Mouse (Mus musculus): ENCODE measurements around the gene Cbx8.

Cbx8 gene

GRCm38 (mm10) chr11:119051426-119051825 is 10.7 kb upstream of the Cbx8 start:
- no peak for DNase-seq (ENCODE audit: low read depth, low spot score)

GRCm38 (mm10) chr11:119050361-119050760 is 9.6 kb upstream of the Cbx8 start:
- no peak for DNase-seq (ENCODE audit: low read depth, low spot score)

- peak; percentile 50 for DNase-seq (ENCODE audit: low read depth, low spot score)
These were observed 7.4 kb upstream of the Cbx8 start for GRCm38 (mm10) chr11:119048133-119048510.

GRCm38 (mm10) chr11:119047261-119048132 is 6.7 kb upstream of the Cbx8 start:
- peak; percentile 75 for DNase-seq (ENCODE audit: low read depth, low spot score)

- DNase-seq (ENCODE audit: low read depth, low spot score) = peak; percentile 70
These were observed 6.0 kb upstream of the Cbx8 start for GRCm38 (mm10) chr11:119046601-119047245.

GRCm38 (mm10) chr11:119044551-119045337 is 4.0 kb upstream of the Cbx8 start:
- peak; percentile 44 for DNase-seq (ENCODE audit: low read depth, low spot score)

- peak; percentile 65 for DNase-seq (ENCODE audit: low read depth, low spot score)
These were observed 3.2 kb upstream of the Cbx8 start for GRCm38 (mm10) chr11:119043761-119044550.

GRCm38 (mm10) chr11:119043273-119043540 is 2.4 kb upstream of the Cbx8 start:
- no peak for DNase-seq (ENCODE audit: low read depth, low spot score)

- peak; percentile 48 for DNase-seq (ENCODE audit: low read depth, low spot score)
These were observed 1.9 kb upstream of the Cbx8 start for GRCm38 (mm10) chr11:119042466-119043272.

GRCm38 (mm10) chr11:119041750-119042465 is 1.1 kb upstream of the Cbx8 start:
- peak; percentile 63 for DNase-seq (ENCODE audit: low read depth, low spot score)

- DNase-seq (ENCODE audit: low read depth, low spot score) = peak; percentile 75
These were observed 552 bp upstream of the Cbx8 start for GRCm38 (mm10) chr11:119041325-119041716.

- peak; percentile 18 for DNase-seq (ENCODE audit: low read depth, low spot score)
These were observed 847 bp downstream of the Cbx8 start for GRCm38 (mm10) chr11:119039732-119040512.

- no peak for DNase-seq (ENCODE audit: low read depth, low spot score)
These were observed 1.9 kb downstream of the Cbx8 start for GRCm38 (mm10) chr11:119038744-119039484.

- peak; percentile 20 for DNase-seq (ENCODE audit: low read depth, low spot score)
These were observed 2.9 kb downstream of the Cbx8 start for GRCm38 (mm10) chr11:119037780-119038401.

- DNase-seq (ENCODE audit: low read depth, low spot score) = peak; percentile 75
These were observed 3.6 kb downstream of the Cbx8 start for GRCm38 (mm10) chr11:119036934-119037779.

- peak; percentile 23 for DNase-seq (ENCODE audit: low read depth, low spot score)
These were observed 4.3 kb downstream of the Cbx8 start for GRCm38 (mm10) chr11:119036447-119036846.

GRCm38 (mm10) chr11:119035686-119036165 is 5.0 kb downstream of the Cbx8 start:
- DNase-seq (ENCODE audit: low read depth, low spot score) = peak; percentile 58

Measured in ZHBTc4 (cell line).